In genomic region chr10:70862022-70862335, GRCm38 (mm10) we compare ENCODE assay signal across 28 mouse cellular contexts.
DNase-seq lines count a peak whose midpoint lies in the region; ATAC-seq and TF ChIP-seq lines count a peak whose summit lies in the region.
"Had no signal": no experiment of that assay in that cellular context is flagged by ENCODE, and none has a peak within 500 bp of the region (broad histone marks: within the 10 kb centered on the region; RNA-seq: fewer than 3 reads in every experiment).

No protein-coding gene starts in this region.

- TF ChIP-seq CTCF in forebrain, postnatal 0 days (IDR thresholded peaks at IDR 0.05; ENCODE audit: low read depth), result no peak
- no peak for TF ChIP-seq CTCF in midbrain, postnatal 0 days (IDR thresholded peaks at IDR 0.05)

- H3K27ac ChIP-seq in forebrain, embryonic 13.5 days, result peak overlapping the region; percentile 72; the same call in 1 of the 2 replicates
- no peak overlapping the region for H3K27ac ChIP-seq in forebrain, embryonic 14.5 days (ENCODE audit: low read depth, low read length)
- peak overlapping the region; percentile 72; the same call in 1 of the 2 replicates for H3K27ac ChIP-seq in hindbrain, embryonic 15.5 days (replicated peaks)
- H3K27ac ChIP-seq in hindbrain, embryonic 11.5 days (ENCODE audit: low read depth, low read length), result no peak overlapping the region
- 0 out of 2 replicates have a peak overlapping the region, but pooled peaks have one; percentile 29 for H3K27ac ChIP-seq in forebrain, postnatal 0 days (ENCODE audit: low read depth, low read length)
- H3K27ac ChIP-seq in midbrain, postnatal 0 days (ENCODE audit: low read depth, low read length), result peak overlapping the region; percentile 69; the same call in 1 of the 2 replicates
- H3K27ac ChIP-seq: embryonic facial prominence, embryonic 12.5 days; heart, embryonic 13.5 days; kidney, postnatal 0 days; lung, embryonic 15.5 days; midbrain, embryonic 12.5 days; neural tube, embryonic 12.5 days had no signal

- H3K36me3 ChIP-seq in forebrain, embryonic 13.5 days (ENCODE audit: poor library complexity, severe bottlenecking), result no peaks in the 10 kb centered on the region
- H3K36me3 ChIP-seq in forebrain, embryonic 14.5 days (ENCODE audit: control insufficient read depth, insufficient read depth, low read length), result no peaks in the 10 kb centered on the region
- H3K36me3 ChIP-seq in hindbrain, embryonic 15.5 days, result no peaks in the 10 kb centered on the region
- H3K36me3 ChIP-seq in hindbrain, embryonic 11.5 days (ENCODE audit: control insufficient read depth, insufficient read depth, low read length), result no peaks in the 10 kb centered on the region
- H3K36me3 ChIP-seq in forebrain, postnatal 0 days (ENCODE audit: insufficient read depth), result no peaks in the 10 kb centered on the region
- no peaks in the 10 kb centered on the region for H3K36me3 ChIP-seq in midbrain, postnatal 0 days (ENCODE audit: insufficient read depth, low read length)
- H3K36me3 ChIP-seq: embryonic facial prominence, embryonic 12.5 days; G1E; heart, embryonic 13.5 days; limb, embryonic 13.5 days; lung, embryonic 15.5 days; midbrain, embryonic 12.5 days; neural tube, embryonic 12.5 days had no signal

- peaks cover 25% of the 10 kb centered on the region for H3K4me1 ChIP-seq in forebrain, embryonic 13.5 days
- peaks cover 14% of the 10 kb centered on the region for H3K4me1 ChIP-seq in forebrain, embryonic 14.5 days (ENCODE audit: control insufficient read depth, insufficient read depth, low read length)
- H3K4me1 ChIP-seq in hindbrain, embryonic 15.5 days (replicated peaks), result peaks cover 20% of the 10 kb centered on the region
- H3K4me1 ChIP-seq in hindbrain, embryonic 11.5 days (replicated peaks; ENCODE audit: control insufficient read depth, insufficient read depth, low read length), result no peaks in the 10 kb centered on the region
- peaks cover 18% of the 10 kb centered on the region for H3K4me1 ChIP-seq in forebrain, postnatal 0 days (ENCODE audit: insufficient read depth)
- peaks cover 3% of the 10 kb centered on the region for H3K4me1 ChIP-seq in midbrain, postnatal 0 days (ENCODE audit: insufficient read depth, low read length)
- H3K4me1 ChIP-seq: heart, embryonic 13.5 days; lung, embryonic 15.5 days had no signal

- no peak for DNase-seq in forebrain, embryonic 14.5 days (ENCODE audit: low spot score)
- DNase-seq in hindbrain, embryonic 11.5 days (ENCODE audit: low spot score), result no peak
- no peak for DNase-seq in forebrain, postnatal 0 days
- DNase-seq in midbrain, postnatal 0 days (ENCODE audit: low spot score), result no peak
- DNase-seq in right cerebral cortex, postnatal 14 days, result no peak
- DNase-seq: adrenal gland, postnatal 10 days; cerebellum, adult 9-10 months; cerebellum, postnatal 36 days; embryo, embryonic 11 days; heart, postnatal 10 days; kidney, adult 8-10 months; kidney, postnatal 4 days; right cerebral cortex, adult 18-20 months; right cerebral cortex, postnatal 4 days; thymus, postnatal 14 days had no signal

- no peak overlapping the region for H3K4me2 ChIP-seq in forebrain, embryonic 13.5 days
- H3K4me2 ChIP-seq in forebrain, embryonic 14.5 days (ENCODE audit: low read length), result no peak overlapping the region
- no peak overlapping the region for H3K4me2 ChIP-seq in hindbrain, embryonic 15.5 days
- H3K4me2 ChIP-seq in hindbrain, embryonic 11.5 days (replicated peaks; ENCODE audit: low read depth, low read length), result no peak overlapping the region
- H3K4me2 ChIP-seq in forebrain, postnatal 0 days (ENCODE audit: low read depth), result no peak overlapping the region
- H3K4me2 ChIP-seq in midbrain, postnatal 0 days (ENCODE audit: low read depth, low read length, poor library complexity, severe bottlenecking), result no peak overlapping the region
- H3K4me2 ChIP-seq: embryonic facial prominence, embryonic 12.5 days; heart, embryonic 13.5 days; liver, embryonic 11.5 days; lung, embryonic 15.5 days; neural tube, embryonic 12.5 days had no signal

- no peak overlapping the region for H3K4me3 ChIP-seq in forebrain, embryonic 13.5 days
- no peak overlapping the region for H3K4me3 ChIP-seq in forebrain, embryonic 14.5 days (ENCODE audit: low read depth, low read length)
- H3K4me3 ChIP-seq in hindbrain, embryonic 15.5 days, result no peak overlapping the region
- H3K4me3 ChIP-seq in hindbrain, embryonic 11.5 days (ENCODE audit: low read depth, low read length), result no peak overlapping the region
- no peak overlapping the region for H3K4me3 ChIP-seq in forebrain, postnatal 0 days (ENCODE audit: low read depth, low read length)
- H3K4me3 ChIP-seq in midbrain, postnatal 0 days (ENCODE audit: low read depth, low read length), result no peak overlapping the region
- H3K4me3 ChIP-seq: embryonic facial prominence, embryonic 12.5 days; heart, embryonic 13.5 days; limb, embryonic 13.5 days; lung, embryonic 15.5 days; midbrain, embryonic 12.5 days; myocyte; neural tube, embryonic 12.5 days had no signal

- H3K27me3 ChIP-seq in forebrain, embryonic 13.5 days, result no peaks in the 10 kb centered on the region
- H3K27me3 ChIP-seq in forebrain, embryonic 14.5 days (replicated peaks; ENCODE audit: control insufficient read depth, insufficient read depth, low read length), result no peaks in the 10 kb centered on the region
- no peaks in the 10 kb centered on the region for H3K27me3 ChIP-seq in hindbrain, embryonic 15.5 days
- H3K27me3 ChIP-seq in hindbrain, embryonic 11.5 days (ENCODE audit: control insufficient read depth, insufficient read depth, low read length), result no peaks in the 10 kb centered on the region
- H3K27me3 ChIP-seq in forebrain, postnatal 0 days (ENCODE audit: insufficient read depth, low read length), result no peaks in the 10 kb centered on the region
- H3K27me3 ChIP-seq in midbrain, postnatal 0 days (ENCODE audit: insufficient read depth, low read length), result no peaks in the 10 kb centered on the region
- H3K27me3 ChIP-seq: embryonic facial prominence, embryonic 12.5 days; heart, embryonic 13.5 days; limb, embryonic 13.5 days; lung, embryonic 15.5 days; midbrain, embryonic 12.5 days; neural tube, embryonic 12.5 days had no signal

- peak; percentile 34; the same call in 1 of the 2 replicates for ATAC-seq in forebrain, embryonic 13.5 days
- no peak for ATAC-seq in forebrain, embryonic 14.5 days
- ATAC-seq in hindbrain, embryonic 15.5 days (ENCODE audit: low FRiP score, low read depth), result no peak; the same call in 1 of the 2 replicates
- no peak for ATAC-seq in hindbrain, embryonic 11.5 days (ENCODE audit: low FRiP score)
- no peak for ATAC-seq in forebrain, postnatal 0 days
- ATAC-seq in midbrain, postnatal 0 days (ENCODE audit: low FRiP score), result no peak
- ATAC-seq: intestine, embryonic 16.5 days had no signal

- 55% methylated on average over 3 of the region's 4 CpGs for WGBS in forebrain, embryonic 13.5 days
- 51% methylated on average over 3 of the region's 4 CpGs for WGBS in forebrain, embryonic 14.5 days
- 53% methylated on average over 3 of the region's 4 CpGs for WGBS in hindbrain, embryonic 15.5 days
- WGBS in hindbrain, embryonic 11.5 days, result 62% methylated on average over 3 of the region's 4 CpGs
- WGBS in forebrain, postnatal 0 days, result 48% methylated on average over 3 of the region's 4 CpGs
- 56% methylated on average over 3 of the region's 4 CpGs for WGBS in midbrain, postnatal 0 days

- no peak overlapping the region for H3K9ac ChIP-seq in forebrain, embryonic 13.5 days
- no peak overlapping the region for H3K9ac ChIP-seq in forebrain, embryonic 14.5 days (ENCODE audit: low read length)
- no peak overlapping the region for H3K9ac ChIP-seq in hindbrain, embryonic 15.5 days
- H3K9ac ChIP-seq in hindbrain, embryonic 11.5 days (ENCODE audit: low read depth, low read length), result no peak overlapping the region
- H3K9ac ChIP-seq in forebrain, postnatal 0 days, result no peak overlapping the region
- H3K9ac ChIP-seq in midbrain, postnatal 0 days (replicated peaks; ENCODE audit: low read length, poor library complexity, severe bottlenecking), result no peak overlapping the region
- H3K9ac ChIP-seq: embryonic facial prominence, embryonic 12.5 days; heart, embryonic 13.5 days; limb, embryonic 13.5 days; lung, embryonic 15.5 days; midbrain, embryonic 12.5 days; neural tube, embryonic 12.5 days had no signal

- H3K9me3 ChIP-seq in forebrain, embryonic 13.5 days (replicated peaks), result no peaks in the 10 kb centered on the region
- H3K9me3 ChIP-seq in forebrain, embryonic 14.5 days (replicated peaks; ENCODE audit: control insufficient read depth, low read length), result no peaks in the 10 kb centered on the region
- no peaks in the 10 kb centered on the region for H3K9me3 ChIP-seq in hindbrain, embryonic 15.5 days
- no peaks in the 10 kb centered on the region for H3K9me3 ChIP-seq in hindbrain, embryonic 11.5 days (ENCODE audit: control insufficient read depth, low read length)
- H3K9me3 ChIP-seq in forebrain, postnatal 0 days (ENCODE audit: low read length), result no peaks in the 10 kb centered on the region
- no peaks in the 10 kb centered on the region for H3K9me3 ChIP-seq in midbrain, postnatal 0 days (ENCODE audit: low read length)
- H3K9me3 ChIP-seq: embryonic facial prominence, embryonic 12.5 days; heart, embryonic 13.5 days; limb, embryonic 13.5 days; lung, embryonic 15.5 days; midbrain, embryonic 12.5 days; neural tube, embryonic 12.5 days had no signal

Comparison
In these comparisons a context has a peak if more than half of its experiments do, and no peak if none do; other contexts are left out.
1. H3K27ac ChIP-seq: peak in forebrain, embryonic 13.5 days (single experiment), hindbrain, embryonic 15.5 days (single experiment), forebrain, postnatal 0 days (single experiment) and midbrain, postnatal 0 days (single experiment); none in forebrain, embryonic 14.5 days (single experiment) and hindbrain, embryonic 11.5 days (single experiment).